ENCODE assay signal across 8 mouse cellular contexts in genomic region chr9:107723794-107724531, GRCm38 (mm10). TPM values are rescaled to one million over a fixed set of nuclear protein-coding genes. Genes with fewer than 3 reads are reported as not detected.
A peak's percentile ranks its signal among the peaks of the same experiment; 100 is the strongest.
DNase-seq lines count a peak whose midpoint lies in the region; ATAC-seq and TF ChIP-seq lines count a peak whose summit lies in the region.

No protein-coding gene starts in this region.

- no peaks in the 10 kb centered on the region for H3K9me3 ChIP-seq in intestine, embryonic 16.5 days (ENCODE audit: control insufficient read depth, low read length)
- no peaks in the 10 kb centered on the region for H3K9me3 ChIP-seq in liver, postnatal 0 days (ENCODE audit: low read length)
- H3K9me3 ChIP-seq in neural tube, embryonic 14.5 days (ENCODE audit: control insufficient read depth, low read length), result no peaks in the 10 kb centered on the region

- intact Hi-C loops in left cerebral cortex, postnatal 4 days (cut with DNase I), result no loop called here

- peaks cover 29% of the 10 kb centered on the region for H3K4me1 ChIP-seq in intestine, embryonic 16.5 days (ENCODE audit: control insufficient read depth, insufficient read depth, low read length)
- H3K4me1 ChIP-seq in liver, postnatal 0 days (ENCODE audit: insufficient read depth), result peaks cover 12% of the 10 kb centered on the region
- H3K4me1 ChIP-seq in neural tube, embryonic 14.5 days (ENCODE audit: control insufficient read depth, insufficient read depth, low read length), result peaks cover 24% of the 10 kb centered on the region

- H3K27ac ChIP-seq in intestine, embryonic 16.5 days (ENCODE audit: low read length), result peak overlapping the region; percentile 55
- H3K27ac ChIP-seq in liver, postnatal 0 days (ENCODE audit: low read depth), result peak overlapping the region; percentile 50
- H3K27ac ChIP-seq in neural tube, embryonic 14.5 days (ENCODE audit: low read depth, low read length), result peak overlapping the region; percentile 62; the same call in 1 of the 2 replicates

- peak overlapping the region; percentile 33 for H3K4me2 ChIP-seq in intestine, embryonic 16.5 days (ENCODE audit: low read depth, low read length)
- peak overlapping the region; percentile 40 for H3K4me2 ChIP-seq in liver, postnatal 0 days (ENCODE audit: low read depth, low read length)
- peak overlapping the region; percentile 23; the same call in 1 of the 2 replicates for H3K4me2 ChIP-seq in neural tube, embryonic 14.5 days (ENCODE audit: low read depth, low read length)

- H3K27me3 ChIP-seq in intestine, embryonic 16.5 days (replicated peaks; ENCODE audit: control insufficient read depth, insufficient read depth, low read length), result no peaks in the 10 kb centered on the region
- 0 out of 2 replicates have a peak, but pooled peaks cover 4% of the 10 kb centered on the region for H3K27me3 ChIP-seq in liver, postnatal 0 days (ENCODE audit: insufficient read depth, low read length)
- no peaks in the 10 kb centered on the region for H3K27me3 ChIP-seq in neural tube, embryonic 14.5 days (ENCODE audit: control insufficient read depth, insufficient read depth, low read length)

- no peaks in the 10 kb centered on the region for H3K36me3 ChIP-seq in intestine, embryonic 16.5 days (ENCODE audit: control insufficient read depth, insufficient read depth, low read length)
- no peaks in the 10 kb centered on the region for H3K36me3 ChIP-seq in liver, postnatal 0 days (replicated peaks; ENCODE audit: insufficient read depth, low read length)
- no peaks in the 10 kb centered on the region for H3K36me3 ChIP-seq in neural tube, embryonic 14.5 days (ENCODE audit: control insufficient read depth, insufficient read depth, low read length)

- peak; percentile 43 for ATAC-seq in intestine, embryonic 16.5 days
- peak; percentile 79 for ATAC-seq in liver, postnatal 0 days
- peak; percentile 57; the same call in 1 of the 2 replicates for ATAC-seq in neural tube, embryonic 14.5 days (ENCODE audit: low read depth)

- no peak for TF ChIP-seq CTCF in liver, postnatal 0 days (IDR thresholded peaks at IDR 0.05; ENCODE audit: low read depth)

- 0 out of 2 replicates have a peak overlapping the region, but pooled peaks have one; percentile 30 for H3K9ac ChIP-seq in intestine, embryonic 16.5 days (ENCODE audit: low read depth, low read length)
- no peak overlapping the region for H3K9ac ChIP-seq in liver, postnatal 0 days (replicated peaks)
- no peak overlapping the region for H3K9ac ChIP-seq in neural tube, embryonic 14.5 days (replicated peaks; ENCODE audit: low read depth, low read length)

- no peak overlapping the region for H3K4me3 ChIP-seq in intestine, embryonic 16.5 days (ENCODE audit: low read length)
- no peak overlapping the region for H3K4me3 ChIP-seq in liver, postnatal 0 days (ENCODE audit: low read depth, low read length)
- no peak overlapping the region for H3K4me3 ChIP-seq in neural tube, embryonic 14.5 days (ENCODE audit: low read depth, low read length)

- 6% methylated on average over 11 of the region's 11 CpGs for WGBS in intestine, embryonic 16.5 days
- 3% methylated on average over 11 of the region's 11 CpGs for WGBS in liver, postnatal 0 days (ENCODE audit: insufficient replicate concordance)
- WGBS in neural tube, embryonic 14.5 days, result 6% methylated on average over 11 of the region's 11 CpGs

- peak; percentile 68 for DNase-seq in left cerebral cortex, postnatal 4 days
- DNase-seq in left cerebral cortex, adult 8-10 months (ENCODE audit: low spot score in 2 of 2), result no peak
- peak; percentile 71 for DNase-seq in forelimb bud, embryonic 11.5 days (ENCODE audit: low read depth, low spot score)
- DNase-seq in liver, postnatal 0 days, result peak; percentile 52
- DNase-seq in urinary bladder, postnatal 25 days (ENCODE audit: low spot score), result no peak
- no peak for DNase-seq in urinary bladder, postnatal 4 days (ENCODE audit: low spot score in 2 of 2)

- no peak for TF ChIP-seq EP300 in liver, postnatal 0 days (IDR thresholded peaks at IDR 0.05; ENCODE audit: low read depth)

RNA-seq across cellular contexts. Expression of gene Sema3f, which starts 13.7 kb away (rescaled TPM):
- 10 to 100 TPM; 44.6 to 52.6 TPM for total RNA-seq in left cerebral cortex, postnatal 4 days (2021)
- total RNA-seq in left cerebral cortex, adult 8-10 months (2022), result 10 to 100 TPM; 14.5 to 17.6 (median 16.0) TPM
- 5.7 and 8.3 TPM in 2 replicates for polyA plus RNA-seq in intestine, embryonic 16.5 days (2015; fragmentation: Nextera tagmentation; extraction: Ambion mirVana)
- polyA plus RNA-seq in liver, postnatal 0 days (2015; fragmentation: Nextera tagmentation; extraction: Ambion mirVana), result 0.76 and 1.1 TPM in 2 replicates
- 17.0 and 18.7 TPM in 2 replicates for polyA plus RNA-seq in neural tube, embryonic 14.5 days (2014; fragmentation: Nextera tagmentation; extraction: Ambion mirVana)

RNA-seq across cellular contexts. Expression of gene Gnat1, which starts 44.5 kb away (rescaled TPM):
- total RNA-seq in left cerebral cortex, postnatal 4 days (2021), result 1 to 10 TPM in 1 of 2 experiments, under 1 TPM in 1; 0.30 to 1.1 TPM
- total RNA-seq in left cerebral cortex, adult 8-10 months (2022), result 1 to 10 TPM in 1 of 4 experiments, under 1 TPM in 3; 0.32 to 1.0 (median 0.62) TPM
- 0.98 and 1.6 TPM in 2 replicates for polyA plus RNA-seq in intestine, embryonic 16.5 days (2015; fragmentation: Nextera tagmentation; extraction: Ambion mirVana)
- polyA plus RNA-seq in liver, postnatal 0 days (2015; fragmentation: Nextera tagmentation; extraction: Ambion mirVana), result 5.8 and 6.2 TPM in 2 replicates
- 1.4 and 2.7 TPM in 2 replicates for polyA plus RNA-seq in neural tube, embryonic 14.5 days (2014; fragmentation: Nextera tagmentation; extraction: Ambion mirVana)

RNA-seq across cellular contexts. Expression of gene Rbm5, which starts 46.8 kb away (rescaled TPM):
- total RNA-seq in left cerebral cortex, postnatal 4 days (2021), result 100 to 1,000 TPM; 194 to 195 TPM
- total RNA-seq in left cerebral cortex, adult 8-10 months (2022), result 100 to 1,000 TPM; 117 to 136 (median 126) TPM
- polyA plus RNA-seq in intestine, embryonic 16.5 days (2015; fragmentation: Nextera tagmentation; extraction: Ambion mirVana), result 127 and 145 TPM in 2 replicates
- polyA plus RNA-seq in liver, postnatal 0 days (2015; fragmentation: Nextera tagmentation; extraction: Ambion mirVana), result 37.8 and 41.7 TPM in 2 replicates
- polyA plus RNA-seq in neural tube, embryonic 14.5 days (2014; fragmentation: Nextera tagmentation; extraction: Ambion mirVana), result 237 and 239 TPM in 2 replicates

RNA-seq across cellular contexts. Expression of gene Slc38a3, which starts 54.6 kb away (rescaled TPM):
- total RNA-seq in left cerebral cortex, postnatal 4 days (2021), result 10 to 100 TPM; 65.0 to 68.4 TPM
- 10 to 100 TPM; 82.5 to 94.5 (median 86.9) TPM for total RNA-seq in left cerebral cortex, adult 8-10 months (2022)
- 10.1 TPM in 2 replicates for polyA plus RNA-seq in intestine, embryonic 16.5 days (2015; fragmentation: Nextera tagmentation; extraction: Ambion mirVana)
- polyA plus RNA-seq in liver, postnatal 0 days (2015; fragmentation: Nextera tagmentation; extraction: Ambion mirVana), result 147 and 174 TPM in 2 replicates
- polyA plus RNA-seq in neural tube, embryonic 14.5 days (2014; fragmentation: Nextera tagmentation; extraction: Ambion mirVana), result 31.3 and 36.6 TPM in 2 replicates

Comparison
In these comparisons a context has a peak if more than half of its experiments do, and no peak if none do; other contexts are left out.
1. DNase-seq: peak in left cerebral cortex, postnatal 4 days (single experiment), forelimb bud, embryonic 11.5 days (single experiment) and liver, postnatal 0 days (single experiment); none in left cerebral cortex, adult 8-10 months (0 of 2), urinary bladder, postnatal 25 days (single experiment) and urinary bladder, postnatal 4 days (0 of 2).
2. Peak in every context shown above with its lines, with median percentiles within 50 percentile points of each other: ATAC-seq, H3K27ac ChIP-seq and H3K4me2 ChIP-seq.